Mouse (Mus musculus): ENCODE results near the gene Arhgap22. TPM values are rescaled to one million over a fixed set of nuclear protein-coding genes. Genes with fewer than 3 reads are reported as not detected.

The Arhgap22 gene
- polyA plus RNA-seq, 1 experiment from 2014 or later = 4.2 TPM

GRCm38 (mm10) chr14:33214767-33215128 lies 922 bp downstream of the Arhgap22 start:
- H3K27me3 ChIP-seq (replicated peaks) = peaks cover 44% of the 10 kb centered on the region
- H3K9me3 ChIP-seq (replicated peaks) = no peaks in the 10 kb centered on the region
- H3K36me3 ChIP-seq = no peaks in the 10 kb centered on the region
- H3K4me3 ChIP-seq = no peak overlapping the region
- no peak overlapping the region for H3K27ac ChIP-seq (ENCODE audit: poor library complexity, severe bottlenecking)
- WGBS = 17% methylated on average over 4 of the region's 4 CpGs
- no peak overlapping the region for H3K4me2 ChIP-seq
- H3K4me1 ChIP-seq (replicated peaks) = peaks cover 7% of the 10 kb centered on the region
- ATAC-seq (ENCODE audit: insufficient number of reproducible peaks, low FRiP score) = no peak
- no peak overlapping the region for H3K9ac ChIP-seq

DNA sequence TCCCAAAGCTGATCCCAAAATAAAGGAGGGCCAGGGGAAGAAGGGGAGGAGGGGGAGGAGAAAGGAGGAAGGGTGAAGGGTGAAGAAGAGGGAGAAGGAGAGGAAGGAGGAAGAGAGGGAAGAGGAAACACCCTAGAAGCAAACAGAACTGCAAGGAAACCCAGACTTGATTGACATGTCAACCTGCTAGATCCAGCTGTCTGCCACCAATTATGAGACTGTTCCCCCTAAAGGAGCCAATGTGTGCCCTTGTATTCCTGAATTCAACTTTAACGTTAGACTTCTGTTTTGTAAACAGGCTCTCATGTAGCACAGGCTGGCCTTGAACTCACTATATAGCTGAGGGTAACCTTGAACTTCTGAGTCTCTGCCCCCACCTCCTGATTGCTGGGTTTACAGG lies 1.3 kb downstream of the Arhgap22 start:
- peaks cover 7% of the 10 kb centered on the region for H3K4me1 ChIP-seq (replicated peaks)
- H3K4me3 ChIP-seq = no peak overlapping the region
- no peaks in the 10 kb centered on the region for H3K36me3 ChIP-seq
- no peaks in the 10 kb centered on the region for H3K9me3 ChIP-seq (replicated peaks)
- 75% methylated on average over 1 of the region's 1 CpGs for WGBS
- H3K9ac ChIP-seq = no peak overlapping the region
- no peak overlapping the region for H3K4me2 ChIP-seq
- peaks cover 44% of the 10 kb centered on the region for H3K27me3 ChIP-seq (replicated peaks)
- H3K27ac ChIP-seq (ENCODE audit: poor library complexity, severe bottlenecking) = no peak overlapping the region
- no peak for ATAC-seq (ENCODE audit: insufficient number of reproducible peaks, low FRiP score)

- Histone ChIP-seq H3K27me3 (replicated peaks) (peaks cover 44% of the 10 kb centered on the region), H3K36me3 (no peaks in the 10 kb centered on the region), H3K9me3 (replicated peaks) (no peaks in the 10 kb centered on the region), H3K4me1 (replicated peaks) (peaks cover 7% of the 10 kb centered on the region), H3K9ac (no peak overlapping the region), H3K4me3 (no peak overlapping the region), H3K4me2 (no peak overlapping the region), H3K27ac (ENCODE audit: poor library complexity, severe bottlenecking) (no peak overlapping the region)
- ATAC-seq (ENCODE audit: insufficient number of reproducible peaks, low FRiP score) = no peak
- 80% methylated on average over 19 of the region's 19 CpGs for WGBS
Observed at GRCm38 (mm10) chr14:33216343-33217208, 2.8 kb downstream of the Arhgap22 start.

DNA sequence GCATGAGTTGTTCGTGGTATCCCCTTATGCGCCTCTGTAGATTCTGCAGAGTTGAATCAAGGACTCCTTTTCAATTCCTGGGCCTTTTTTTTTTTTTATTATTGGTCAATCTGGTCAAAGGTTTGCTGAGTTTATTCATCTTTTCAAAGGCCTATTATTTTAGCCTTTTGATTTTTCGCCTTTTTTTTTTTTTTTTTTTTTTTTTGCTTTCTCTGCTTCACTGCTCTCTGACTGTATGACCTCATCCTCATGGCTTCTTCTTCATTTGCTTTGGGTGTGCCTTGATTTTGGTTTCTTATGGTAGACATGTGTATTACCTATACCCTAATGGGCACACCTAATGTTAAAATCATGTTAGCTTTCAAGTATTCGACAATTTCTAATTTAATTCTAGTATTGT lies 11.4 kb downstream of the Arhgap22 start:
- Histone ChIP-seq H3K9me3 (replicated peaks) (no peaks in the 10 kb centered on the region), H3K4me1 (replicated peaks) (peaks cover 9% of the 10 kb centered on the region), H3K4me2 (no peak overlapping the region), H3K27ac (ENCODE audit: poor library complexity, severe bottlenecking) (no peak overlapping the region), H3K4me3 (no peak overlapping the region), H3K36me3 (no peaks in the 10 kb centered on the region), H3K9ac (no peak overlapping the region), H3K27me3 (replicated peaks) (no peaks in the 10 kb centered on the region)
- WGBS = 74% methylated on average over 4 of the region's 4 CpGs
- ATAC-seq (ENCODE audit: insufficient number of reproducible peaks, low FRiP score) = no peak

DNA sequence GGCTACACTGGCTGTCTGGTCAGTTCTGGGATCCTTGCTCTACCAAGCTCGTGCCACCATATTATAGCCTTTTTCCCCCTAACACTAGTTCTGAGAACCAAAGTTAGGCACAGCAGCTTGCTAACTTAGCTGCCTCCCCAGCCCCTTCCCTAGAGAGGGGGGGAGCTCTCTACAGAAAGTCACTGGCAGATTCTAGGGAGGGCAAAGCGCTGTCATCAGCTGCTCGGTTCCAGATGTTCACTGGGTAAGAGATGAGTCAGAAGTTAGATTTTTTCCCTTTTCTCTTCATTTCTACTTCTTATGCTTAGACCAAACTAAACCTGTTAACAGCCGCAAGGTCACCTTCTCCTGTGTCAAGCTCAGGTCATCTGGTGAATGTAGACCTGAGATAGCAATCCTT lies 16.8 kb downstream of the Arhgap22 start:
- Histone ChIP-seq H3K9ac (no peak overlapping the region), H3K4me1 (replicated peaks) (peaks cover 9% of the 10 kb centered on the region), H3K36me3 (no peaks in the 10 kb centered on the region), H3K4me2 (no peak overlapping the region), H3K4me3 (no peak overlapping the region), H3K9me3 (replicated peaks) (no peaks in the 10 kb centered on the region), H3K27ac (ENCODE audit: poor library complexity, severe bottlenecking) (no peak overlapping the region), H3K27me3 (replicated peaks) (no peaks in the 10 kb centered on the region)
- 75% methylated on average over 4 of the region's 4 CpGs for WGBS
- no peak for ATAC-seq (ENCODE audit: insufficient number of reproducible peaks, low FRiP score)

DNA sequence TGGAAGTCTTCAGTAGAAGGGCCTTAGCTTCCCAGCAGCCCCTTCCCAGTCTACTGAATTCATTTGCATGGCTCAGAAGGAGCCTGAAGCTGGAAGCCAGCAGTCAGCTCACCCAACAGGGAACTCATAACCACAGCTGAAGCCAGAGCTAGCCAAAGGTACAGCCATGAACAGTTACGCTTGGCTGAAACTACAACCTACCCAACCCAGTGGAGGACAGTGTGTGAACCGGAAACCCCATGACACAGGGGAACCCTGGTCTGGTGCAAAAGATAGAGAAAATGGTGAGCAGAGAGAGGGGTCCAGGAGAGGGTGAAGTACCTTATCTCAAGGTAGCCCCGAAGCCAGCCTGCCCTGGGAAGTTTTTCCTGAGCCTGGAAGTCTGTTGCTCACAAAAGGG lies 17.5 kb downstream of the Arhgap22 start:
- H3K4me2 ChIP-seq = no peak overlapping the region
- WGBS = 83% methylated on average over 3 of the region's 3 CpGs
- no peak for ATAC-seq (ENCODE audit: insufficient number of reproducible peaks, low FRiP score)

GRCm38 (mm10) chr14:33232048-33232447 lies 18.2 kb downstream of the Arhgap22 start:
- H3K36me3 ChIP-seq = no peaks in the 10 kb centered on the region
- H3K9me3 ChIP-seq (replicated peaks) = no peaks in the 10 kb centered on the region
- 68% methylated on average over 5 of the region's 5 CpGs for WGBS
- no peak overlapping the region for H3K4me2 ChIP-seq
- H3K27me3 ChIP-seq (replicated peaks) = no peaks in the 10 kb centered on the region
- no peak overlapping the region for H3K27ac ChIP-seq (ENCODE audit: poor library complexity, severe bottlenecking)
- peaks cover 9% of the 10 kb centered on the region for H3K4me1 ChIP-seq (replicated peaks)
- no peak overlapping the region for H3K4me3 ChIP-seq
- H3K9ac ChIP-seq = no peak overlapping the region
- ATAC-seq (ENCODE audit: insufficient number of reproducible peaks, low FRiP score) = no peak

More for the DNA sequence above, 17.5 kb downstream of the Arhgap22 start:
- Histone ChIP-seq H3K36me3 (no peaks in the 10 kb centered on the region), H3K9ac (no peak overlapping the region), H3K4me3 (no peak overlapping the region), H3K4me1 (replicated peaks) (peaks cover 9% of the 10 kb centered on the region), H3K27me3 (replicated peaks) (no peaks in the 10 kb centered on the region), H3K27ac (ENCODE audit: poor library complexity, severe bottlenecking) (no peak overlapping the region), H3K9me3 (replicated peaks) (no peaks in the 10 kb centered on the region)

- Histone ChIP-seq H3K9ac (no peak overlapping the region), H3K36me3 (no peaks in the 10 kb centered on the region), H3K4me3 (no peak overlapping the region), H3K27me3 (replicated peaks) (no peaks in the 10 kb centered on the region), H3K9me3 (replicated peaks) (no peaks in the 10 kb centered on the region), H3K4me1 (replicated peaks) (no peaks in the 10 kb centered on the region), H3K4me2 (no peak overlapping the region), H3K27ac (ENCODE audit: poor library complexity, severe bottlenecking) (no peak overlapping the region)
- WGBS = 73% methylated on average over 6 of the region's 6 CpGs
- ATAC-seq (ENCODE audit: insufficient number of reproducible peaks, low FRiP score) = no peak
Observed at GRCm38 (mm10) chr14:33235661-33236060, 21.8 kb downstream of the Arhgap22 start.

DNA sequence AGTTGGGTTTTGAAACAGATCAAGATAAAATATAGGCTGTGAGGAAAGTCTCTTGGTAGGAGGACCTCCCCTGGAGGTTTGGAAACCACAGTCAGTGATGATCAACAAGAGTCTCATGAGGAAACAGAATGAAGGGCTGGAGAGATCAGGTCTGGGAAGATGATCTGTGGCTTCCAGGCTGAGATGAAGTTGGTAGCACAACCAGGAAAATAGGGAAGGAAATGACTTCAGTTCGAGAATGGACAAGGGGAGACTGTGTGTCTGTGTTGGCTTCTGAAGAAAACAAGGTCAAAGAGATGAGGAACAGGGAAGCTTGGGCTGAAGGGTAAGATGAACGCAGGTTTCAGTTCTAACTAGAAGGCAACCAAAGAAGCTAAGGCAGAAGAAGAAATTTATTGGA lies 26.6 kb downstream of the Arhgap22 start:
- Histone ChIP-seq H3K27ac (ENCODE audit: poor library complexity, severe bottlenecking) (no peak overlapping the region), H3K4me1 (replicated peaks) (no peaks in the 10 kb centered on the region), H3K9ac (no peak overlapping the region), H3K36me3 (no peaks in the 10 kb centered on the region), H3K4me2 (no peak overlapping the region), H3K9me3 (replicated peaks) (no peaks in the 10 kb centered on the region), H3K27me3 (replicated peaks) (no peaks in the 10 kb centered on the region), H3K4me3 (no peak overlapping the region)
- WGBS = 60% methylated on average over 2 of the region's 2 CpGs
- no peak for ATAC-seq (ENCODE audit: insufficient number of reproducible peaks, low FRiP score)

- 60% methylated on average over 2 of the region's 2 CpGs for WGBS
- no peak for ATAC-seq (ENCODE audit: insufficient number of reproducible peaks, low FRiP score)
- Histone ChIP-seq H3K9ac (no peak overlapping the region), H3K27me3 (replicated peaks) (peaks cover under 1% of the 10 kb centered on the region; the same call in 1 of the 2 replicates), H3K27ac (ENCODE audit: poor library complexity, severe bottlenecking) (no peak overlapping the region), H3K4me1 (replicated peaks) (no peaks in the 10 kb centered on the region), H3K9me3 (replicated peaks) (no peaks in the 10 kb centered on the region), H3K36me3 (no peaks in the 10 kb centered on the region), H3K4me3 (no peak overlapping the region), H3K4me2 (no peak overlapping the region)
Observed at GRCm38 (mm10) chr14:33243261-33243660, 29.4 kb downstream of the Arhgap22 start.

DNA sequence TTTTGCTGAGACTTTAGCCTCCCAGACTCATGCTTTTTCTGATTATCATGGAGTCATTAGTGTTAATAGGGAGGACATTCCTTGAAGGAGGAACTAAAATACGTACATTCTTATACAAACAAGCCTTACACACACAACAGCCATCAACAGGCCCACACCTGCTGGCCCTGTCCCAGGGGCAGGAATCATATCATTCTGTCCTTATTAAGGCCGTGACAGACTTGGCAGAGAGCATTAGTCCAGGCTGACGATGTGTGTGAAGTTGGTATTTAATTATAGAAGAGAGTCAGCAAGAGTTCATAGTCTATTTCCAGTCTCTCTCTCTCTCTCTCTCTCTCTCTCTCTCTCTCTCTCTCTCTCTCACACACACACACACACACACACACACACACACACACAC lies 30.7 kb downstream of the Arhgap22 start:
- H3K4me2 ChIP-seq = no peak overlapping the region
- H3K27me3 ChIP-seq (replicated peaks) = peaks cover 7% of the 10 kb centered on the region; the same call in 1 of the 2 replicates
- no peaks in the 10 kb centered on the region for H3K9me3 ChIP-seq (replicated peaks)
- H3K4me3 ChIP-seq = no peak overlapping the region
- WGBS = 46% methylated on average over 3 of the region's 3 CpGs
- no peak overlapping the region for H3K27ac ChIP-seq (ENCODE audit: poor library complexity, severe bottlenecking)
- H3K4me1 ChIP-seq (replicated peaks) = no peaks in the 10 kb centered on the region
- H3K9ac ChIP-seq = no peak overlapping the region
- no peak for ATAC-seq (ENCODE audit: insufficient number of reproducible peaks, low FRiP score)
- H3K36me3 ChIP-seq = no peaks in the 10 kb centered on the region

GRCm38 (mm10) chr14:33244946-33245345 lies 31.1 kb downstream of the Arhgap22 start:
- Histone ChIP-seq H3K36me3 (no peaks in the 10 kb centered on the region), H3K9me3 (replicated peaks) (no peaks in the 10 kb centered on the region), H3K27ac (ENCODE audit: poor library complexity, severe bottlenecking) (no peak overlapping the region), H3K27me3 (replicated peaks) (peaks cover 7% of the 10 kb centered on the region; the same call in 1 of the 2 replicates), H3K4me2 (no peak overlapping the region), H3K4me1 (replicated peaks) (peaks cover under 1% of the 10 kb centered on the region; the same call in 1 of the 2 replicates), H3K4me3 (no peak overlapping the region), H3K9ac (no peak overlapping the region)
- ATAC-seq (ENCODE audit: insufficient number of reproducible peaks, low FRiP score) = no peak
- 64% methylated on average over 2 of the region's 2 CpGs for WGBS

Measured in heart, embryonic 12.5 days (tissue).